Mouse (Mus musculus): ENCODE results near the gene Epb41l2.

Epb41l2 gene

DNA sequence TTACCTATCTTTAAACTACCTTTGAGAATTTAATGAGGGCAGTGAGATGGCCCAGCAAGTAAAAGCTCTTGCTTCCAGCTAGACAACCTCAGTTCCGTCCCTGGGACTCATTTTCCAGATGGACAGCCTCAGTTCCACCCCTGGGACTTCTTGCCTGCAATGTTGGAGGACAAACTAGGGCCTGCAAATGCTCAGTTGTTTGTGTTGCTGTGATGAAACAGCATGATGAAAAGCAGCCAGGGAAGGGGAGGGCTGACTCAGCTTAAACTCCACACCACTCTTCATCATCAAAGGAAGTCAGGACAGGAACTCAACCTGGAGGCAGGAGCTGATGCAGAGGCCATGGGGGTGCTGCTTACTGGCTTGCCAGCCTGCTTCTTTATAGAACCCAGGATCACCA is 154.2 kb downstream of the Epb41l2 start:
- DNase-seq = no peak

DNA sequence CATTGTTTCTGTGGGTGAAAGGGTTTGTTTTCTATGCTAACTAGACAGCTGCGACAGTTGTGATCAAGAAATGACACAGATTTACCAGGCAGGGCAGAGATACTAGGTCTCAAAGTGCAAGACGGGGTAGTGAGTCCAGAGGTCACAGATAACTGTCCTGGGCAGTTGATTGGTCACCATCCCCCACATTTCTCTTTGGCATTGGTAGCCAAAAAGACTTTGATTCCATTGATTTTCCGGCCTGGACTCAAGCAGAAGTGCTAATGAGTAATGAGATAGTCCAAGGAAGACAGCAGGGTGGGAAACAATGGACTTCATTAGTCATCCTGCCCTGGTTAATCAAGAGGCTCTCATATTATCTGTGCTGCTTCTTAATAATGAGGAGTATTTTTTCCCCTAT is 160.4 kb downstream of the Epb41l2 start:
- no peak for DNase-seq

GRCm38 (mm10) chr10:25520428-25520827 is 160.8 kb downstream of the Epb41l2 start:
- DNase-seq = no peak

DNA sequence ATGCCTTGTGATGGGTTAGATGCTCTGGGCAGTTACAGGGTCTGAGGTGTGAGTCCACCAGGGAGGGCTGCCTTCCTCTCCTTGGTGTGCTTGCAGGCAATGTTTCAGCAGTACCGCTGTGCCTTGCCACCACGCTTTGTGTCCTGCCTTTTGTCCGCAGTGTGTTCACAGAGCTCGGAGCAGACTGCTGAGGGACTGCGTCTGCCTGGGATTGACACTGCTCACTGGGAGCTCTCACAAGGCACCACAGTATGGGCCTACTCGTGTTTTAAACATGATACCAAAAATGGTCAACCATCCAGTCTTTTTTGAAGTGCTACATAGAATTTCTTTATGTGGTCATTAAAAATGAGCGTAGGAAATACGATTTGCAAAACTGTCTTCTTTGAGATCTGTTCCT is 164.1 kb downstream of the Epb41l2 start:
- DNase-seq = no peak

DNA sequence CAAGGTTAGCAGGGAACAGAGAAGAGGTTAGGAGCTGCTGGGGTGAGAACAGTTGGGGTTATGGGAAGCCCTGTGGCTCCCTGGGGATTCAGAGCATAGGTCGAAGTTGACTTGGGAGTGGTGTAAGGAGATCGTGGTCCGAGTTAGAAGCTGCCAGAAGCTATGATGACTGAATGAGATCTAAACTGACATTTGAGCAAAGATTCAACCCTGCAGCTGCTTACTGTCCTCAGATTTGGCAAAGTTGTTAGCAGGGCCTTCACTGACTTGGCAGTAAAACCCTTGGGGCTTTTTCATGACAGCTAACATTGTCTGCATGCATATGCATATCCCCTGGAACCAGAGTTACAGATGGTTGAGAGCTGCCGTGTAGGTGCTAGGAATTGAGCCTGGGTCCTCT is 166.6 kb downstream of the Epb41l2 start:
- no peak for DNase-seq

GRCm38 (mm10) chr10:25526622-25527021 is 167.0 kb downstream of the Epb41l2 start:
- DNase-seq = no peak

- DNase-seq = no peak
Observed at GRCm38 (mm10) chr10:25527126-25527525, 167.5 kb downstream of the Epb41l2 start.

GRCm38 (mm10) chr10:25531335-25531734 is 171.7 kb downstream of the Epb41l2 start:
- no peak for DNase-seq

- DNase-seq = no peak
Observed at GRCm38 (mm10) chr10:25533105-25533504, 173.5 kb downstream of the Epb41l2 start.

DNA sequence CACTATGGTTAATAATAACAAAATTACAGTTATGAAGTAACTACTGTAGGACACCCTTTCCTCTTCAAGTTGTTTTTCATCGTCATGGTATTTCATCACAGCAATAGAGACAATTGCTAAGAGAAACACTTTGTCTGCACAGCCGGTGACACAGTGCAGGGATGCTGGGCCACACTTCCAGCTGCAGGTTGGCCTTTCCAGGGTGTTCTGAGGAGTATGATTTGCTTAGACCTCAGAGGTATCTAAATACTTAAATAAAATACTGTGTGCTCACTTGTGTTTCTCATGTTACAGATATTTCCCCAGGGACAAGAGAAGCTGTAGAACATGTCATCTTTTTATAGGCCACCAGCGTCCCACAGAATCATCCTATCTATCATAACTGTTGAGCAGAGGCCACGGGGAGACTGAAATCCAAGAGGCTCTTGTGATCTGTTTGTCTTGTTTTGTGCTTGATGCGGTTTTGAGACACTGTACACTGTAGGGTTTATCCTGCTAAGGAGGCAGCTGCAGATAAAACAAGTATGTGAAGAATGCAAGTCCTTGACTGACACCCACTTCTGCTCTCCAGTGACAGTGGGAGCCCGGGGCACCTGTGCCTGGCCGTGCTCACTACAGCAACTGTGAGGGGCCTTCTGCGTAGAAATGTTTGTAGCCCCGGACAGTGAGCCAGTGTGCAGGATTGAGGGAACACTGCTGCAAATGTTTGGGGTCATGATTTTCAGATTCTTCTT is 174.1 kb downstream of the Epb41l2 start:
- no peak for DNase-seq

DNA sequence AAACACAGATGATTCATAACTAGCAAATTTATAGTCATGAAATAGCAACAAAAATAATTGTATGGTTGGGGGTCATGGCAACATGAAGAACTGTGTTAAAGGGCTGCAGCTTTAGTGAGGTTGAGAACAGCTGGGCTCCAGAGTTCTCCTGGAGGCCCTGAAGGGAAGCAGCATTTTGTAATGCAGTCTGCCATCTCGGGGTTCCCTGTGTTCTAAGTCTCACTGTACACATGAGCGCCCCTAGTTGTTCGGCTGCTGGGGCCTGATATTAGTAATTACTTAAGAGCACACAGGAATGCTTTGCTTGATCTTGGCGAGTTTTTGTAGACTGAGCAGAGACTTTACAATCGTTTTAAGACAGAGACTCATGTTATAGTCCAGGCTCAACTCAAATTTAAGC is 174.9 kb downstream of the Epb41l2 start:
- DNase-seq = no peak

DNA sequence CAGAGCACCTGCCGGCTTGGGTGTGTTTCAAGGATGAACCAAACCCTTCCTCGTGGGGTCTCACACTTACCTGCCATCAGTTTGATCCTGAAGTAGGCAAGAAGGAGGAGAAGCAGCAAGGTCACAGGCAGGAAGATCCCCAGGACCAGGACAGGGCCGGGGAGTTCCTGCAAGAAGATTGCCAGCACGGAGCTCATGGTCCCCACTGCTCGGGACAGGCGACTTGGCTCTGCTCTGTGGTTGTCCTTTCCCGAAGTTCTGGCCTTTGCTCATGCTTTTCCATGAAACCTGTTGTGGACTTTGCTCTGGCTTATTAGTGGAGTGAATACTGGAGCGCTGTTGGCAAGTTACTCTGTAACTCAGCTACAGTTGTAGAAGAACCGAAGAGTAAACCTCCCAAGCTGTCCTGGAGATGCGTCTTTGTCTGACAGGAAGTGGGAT is 176.3 kb downstream of the Epb41l2 start, which contains the start of gene Smlr1:
Gene Smlr1 (minus strand): TSS at position 377 of the 441 bp plus-strand sequence.
- no peak for DNase-seq

GRCm38 (mm10) chr10:25536621-25537020 is 177.0 kb downstream of the Epb41l2 start:
- DNase-seq = no peak

- no peak for DNase-seq
Observed at GRCm38 (mm10) chr10:25538738-25539137, 179.1 kb downstream of the Epb41l2 start.

GRCm38 (mm10) chr10:25539146-25539770 is 179.7 kb downstream of the Epb41l2 start:
- DNase-seq = peak in 1 of 2 experiments; percentile 14

GRCm38 (mm10) chr10:25539771-25540168 is 180.2 kb downstream of the Epb41l2 start:
- DNase-seq = no peak

DNA sequence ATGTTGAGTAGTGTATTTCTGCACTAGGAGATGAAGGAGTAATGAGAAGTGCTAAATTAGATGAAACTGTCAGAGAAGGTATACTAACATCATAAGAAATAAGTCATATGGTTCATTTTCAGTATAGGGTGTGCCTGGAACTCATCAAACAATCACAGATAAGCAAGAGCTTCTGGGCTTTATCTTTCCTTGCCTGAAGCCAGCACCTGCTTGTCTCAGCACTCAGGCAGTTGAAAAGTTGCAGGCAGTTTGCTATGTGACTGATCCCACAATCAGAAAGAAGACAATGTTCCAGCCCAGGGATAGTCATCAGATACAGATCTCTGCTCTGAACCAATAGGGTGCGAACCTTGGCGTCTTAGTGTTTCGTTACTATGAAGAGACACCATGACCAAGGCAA is 181.5 kb downstream of the Epb41l2 start:
- DNase-seq = no peak

- DNase-seq = no peak
Observed at GRCm38 (mm10) chr10:25552936-25553335, 193.3 kb downstream of the Epb41l2 start.

DNA sequence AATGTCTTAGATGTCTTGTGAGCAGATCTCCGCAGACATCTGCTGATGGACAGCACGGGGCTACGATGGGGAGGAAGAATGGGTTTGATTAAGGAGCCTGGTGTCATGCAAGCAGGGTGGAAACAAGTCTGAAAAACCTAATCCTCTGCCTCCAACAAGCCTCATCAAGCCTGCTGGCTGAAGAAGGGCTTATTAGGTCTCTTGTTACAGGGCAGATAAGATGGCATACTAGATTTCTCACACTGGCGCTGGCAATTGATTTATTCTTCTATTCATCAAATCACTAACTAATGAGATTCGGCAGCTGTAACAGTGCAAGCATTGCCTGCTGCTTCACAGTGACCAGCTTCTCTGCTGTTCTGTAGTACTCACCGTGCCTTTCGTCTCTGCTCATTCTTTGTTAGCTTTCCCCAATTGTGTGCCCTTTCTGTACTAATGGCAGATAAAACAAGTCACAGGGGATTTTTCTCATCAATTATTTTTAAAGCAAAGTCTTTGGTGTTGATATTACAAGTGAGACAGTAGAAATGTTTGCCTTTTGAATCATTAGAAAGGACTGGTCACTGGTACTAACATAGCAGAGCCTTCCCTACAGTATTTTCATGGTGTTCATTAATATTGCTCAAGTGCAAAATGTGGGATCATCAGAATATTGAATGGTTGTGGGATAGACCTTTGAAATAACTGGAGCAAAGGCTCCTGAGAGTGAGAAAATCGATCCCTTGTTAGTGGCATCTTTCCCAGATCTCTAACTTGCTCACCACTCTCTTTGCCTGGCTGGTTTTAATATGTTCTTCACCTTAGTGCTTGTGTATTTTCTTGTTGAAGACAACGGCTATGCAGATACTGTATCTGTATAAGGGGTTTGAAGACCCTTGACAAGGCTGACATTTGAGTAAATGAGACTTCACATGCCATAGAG is 212.0 kb downstream of the Epb41l2 start:
- DNase-seq = no peak
